Mouse (Mus musculus): Measurements from ENCODE around the gene Olfr1098. TPM values are rescaled to one million over a fixed set of nuclear protein-coding genes. Genes with fewer than 3 reads are reported as not detected.

The Olfr1098 gene
- not detected in 2 replicates for polyA plus RNA-seq (2014; fragmentation: Nextera tagmentation; extraction: Ambion mirVana)

DNA sequence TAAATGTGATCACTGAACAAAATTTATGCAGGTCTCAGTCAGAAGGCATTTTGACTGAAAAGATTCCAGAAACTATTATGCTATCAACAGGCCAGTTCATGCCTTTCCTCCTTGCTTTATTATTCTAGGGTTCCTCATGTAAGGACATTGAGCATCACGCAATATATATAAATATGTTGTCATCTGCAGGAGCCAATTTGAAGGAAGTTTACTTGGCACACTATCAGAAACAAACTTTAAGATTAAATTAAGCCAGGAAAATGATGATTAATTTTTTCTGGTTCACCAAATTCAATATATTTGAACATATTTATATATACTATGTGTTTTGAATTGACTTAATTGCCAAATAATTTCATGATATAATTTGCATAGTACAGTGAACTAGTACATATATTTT, at the start of gene Olfr1098:
TSS of gene Olfr1098 (minus strand) at position 101 of the 400 bp plus-strand sequence.
- H3K27ac ChIP-seq (ENCODE audit: low read depth, low read length), result no peak within 1 kb of the TSS
- H3K9ac ChIP-seq (replicated peaks; ENCODE audit: low read depth, low read length), result no peak within 1 kb of the TSS
- H3K4me3 ChIP-seq (ENCODE audit: low read depth, low read length), result no peak within 1 kb of the TSS
- H3K9me3 ChIP-seq (ENCODE audit: control insufficient read depth, low read length), result no peaks in the 10 kb centered on the region
- H3K4me1 ChIP-seq (ENCODE audit: control insufficient read depth, insufficient read depth, low read length), result no peaks in the 10 kb centered on the region
- H3K4me2 ChIP-seq (ENCODE audit: low read depth, low read length), result no peak within 1 kb of the TSS
- H3K36me3 ChIP-seq (ENCODE audit: control insufficient read depth, insufficient read depth, low read length), result no peaks in the 10 kb centered on the region
- H3K27me3 ChIP-seq (ENCODE audit: control insufficient read depth, insufficient read depth, low read length), result no peaks in the 10 kb centered on the region
- ATAC-seq (ENCODE audit: low read depth), result no peak
- WGBS, result 88% methylated on average over 1 of the region's 1 CpGs

DNA sequence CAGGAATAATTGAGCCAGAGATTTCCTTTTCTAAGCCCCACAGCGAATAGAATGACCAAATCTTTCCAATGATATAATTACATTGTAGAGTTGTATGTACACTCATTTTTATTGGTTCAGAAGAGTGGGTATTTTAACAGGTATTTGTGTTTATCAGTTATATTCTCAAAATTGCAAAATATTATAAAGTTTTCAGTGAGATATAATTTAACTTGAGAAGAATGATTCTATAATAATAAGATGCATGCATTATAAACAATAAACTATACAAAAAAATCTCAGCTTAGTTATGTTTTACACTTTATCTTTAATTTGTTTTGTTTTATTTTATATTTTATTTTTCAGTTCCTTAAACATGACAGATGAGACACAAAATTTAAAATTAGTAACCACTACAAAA, 36.2 kb upstream of the Olfr1098 start, which contains the start of gene Olfr1099:
TSS of gene Olfr1099 (minus strand) at position 101 of the 400 bp plus-strand sequence.
- Histone ChIP-seq H3K9ac (replicated peaks; ENCODE audit: low read depth, low read length) (no peak within 1 kb of the TSS), H3K4me1 (ENCODE audit: control insufficient read depth, insufficient read depth, low read length) (no peaks in the 10 kb centered on the region), H3K9me3 (ENCODE audit: control insufficient read depth, low read length) (no peaks in the 10 kb centered on the region), H3K27ac (ENCODE audit: low read depth, low read length) (no peak within 1 kb of the TSS), H3K4me3 (ENCODE audit: low read depth, low read length) (no peak within 1 kb of the TSS), H3K27me3 (ENCODE audit: control insufficient read depth, insufficient read depth, low read length) (no peaks in the 10 kb centered on the region), H3K4me2 (ENCODE audit: low read depth, low read length) (no peak within 1 kb of the TSS), H3K36me3 (ENCODE audit: control insufficient read depth, insufficient read depth, low read length) (no peaks in the 10 kb centered on the region)
- 91% methylated on average over 1 of the region's 1 CpGs for WGBS
- ATAC-seq (ENCODE audit: low read depth), result no peak

DNA sequence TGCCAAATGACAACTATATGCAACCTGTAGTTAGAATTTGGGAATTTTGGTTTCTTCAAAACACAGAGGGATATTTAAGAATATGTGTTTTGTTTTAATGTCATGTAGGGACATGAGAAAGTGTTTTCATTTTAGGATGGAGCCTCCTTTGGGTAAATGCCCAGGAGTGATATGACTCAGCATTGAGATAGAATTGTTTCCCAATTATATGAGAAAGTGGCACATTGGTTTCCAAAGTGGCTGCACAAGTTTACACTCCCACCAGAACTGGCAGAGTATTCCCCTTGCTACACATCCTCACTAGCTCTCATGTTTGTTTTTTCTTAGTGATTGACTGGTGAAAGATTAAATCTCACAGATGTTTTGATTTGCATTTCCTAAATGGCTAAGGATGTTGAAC, 2.2 kb upstream of the Olfr1098 start:
- Histone ChIP-seq H3K4me1 (ENCODE audit: control insufficient read depth, insufficient read depth, low read length) (no peaks in the 10 kb centered on the region), H3K27ac (ENCODE audit: low read depth, low read length) (no peak overlapping the region), H3K9me3 (ENCODE audit: control insufficient read depth, low read length) (no peaks in the 10 kb centered on the region), H3K4me3 (ENCODE audit: low read depth, low read length) (no peak overlapping the region), H3K9ac (replicated peaks; ENCODE audit: low read depth, low read length) (no peak overlapping the region), H3K4me2 (ENCODE audit: low read depth, low read length) (no peak overlapping the region), H3K27me3 (ENCODE audit: control insufficient read depth, insufficient read depth, low read length) (no peaks in the 10 kb centered on the region), H3K36me3 (ENCODE audit: control insufficient read depth, insufficient read depth, low read length) (no peaks in the 10 kb centered on the region)
- no peak for ATAC-seq (ENCODE audit: low read depth)

DNA sequence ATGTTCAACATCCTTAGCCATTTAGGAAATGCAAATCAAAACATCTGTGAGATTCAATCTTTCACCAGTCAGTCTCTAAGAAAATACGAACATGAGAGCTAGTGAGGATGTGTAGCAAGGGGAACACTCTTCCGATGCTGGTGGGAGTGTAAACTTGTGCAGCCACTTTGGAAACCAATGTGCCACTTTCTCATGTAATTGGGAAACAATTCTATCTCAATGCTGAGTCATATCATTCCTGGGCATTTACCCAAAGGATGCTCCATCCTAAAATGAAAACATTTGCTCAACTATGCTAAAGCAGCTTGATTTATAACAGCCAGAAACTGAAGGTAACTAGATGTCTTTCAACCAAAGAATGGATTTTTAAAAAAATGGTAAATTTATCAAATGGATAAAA, 18.7 kb downstream of the Olfr1098 start:
- no peak overlapping the region for H3K9ac ChIP-seq (replicated peaks; ENCODE audit: low read depth, low read length)
- H3K9me3 ChIP-seq (ENCODE audit: control insufficient read depth, low read length), result no peaks in the 10 kb centered on the region
- H3K27ac ChIP-seq (ENCODE audit: low read depth, low read length), result no peak overlapping the region
- H3K4me2 ChIP-seq (ENCODE audit: low read depth, low read length), result no peak overlapping the region
- H3K27me3 ChIP-seq (ENCODE audit: control insufficient read depth, insufficient read depth, low read length), result no peaks in the 10 kb centered on the region
- no peak overlapping the region for H3K4me3 ChIP-seq (ENCODE audit: low read depth, low read length)
- no peak for ATAC-seq (ENCODE audit: low read depth)
- no peaks in the 10 kb centered on the region for H3K4me1 ChIP-seq (ENCODE audit: control insufficient read depth, insufficient read depth, low read length)
- H3K36me3 ChIP-seq (ENCODE audit: control insufficient read depth, insufficient read depth, low read length), result no peaks in the 10 kb centered on the region
- 86% methylated on average over 2 of the region's 2 CpGs for WGBS

DNA sequence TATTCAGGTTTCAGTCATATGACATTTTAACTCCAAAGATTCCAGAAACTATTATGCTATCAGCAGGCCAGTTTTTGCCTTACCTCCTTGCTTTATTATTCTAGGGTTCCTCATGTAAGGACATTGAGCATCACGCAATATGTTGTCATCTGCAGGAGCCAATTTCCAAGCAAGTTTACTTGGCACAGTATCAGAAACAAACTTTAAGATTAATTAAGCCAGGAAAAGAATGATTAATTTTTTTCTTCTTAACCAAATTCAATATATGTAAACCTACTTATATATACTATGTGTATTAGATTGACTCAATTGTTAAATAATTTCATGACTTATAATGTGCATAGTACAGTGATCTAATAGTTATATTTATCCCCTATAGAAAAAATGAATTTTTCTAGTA, 32.2 kb downstream of the Olfr1098 start, which contains the start of gene Olfr1097:
TSS of gene Olfr1097 (minus strand) at position 101 of the 400 bp plus-strand sequence.
- no peak within 1 kb of the TSS for H3K4me3 ChIP-seq (ENCODE audit: low read depth, low read length)
- no peaks in the 10 kb centered on the region for H3K4me1 ChIP-seq (ENCODE audit: control insufficient read depth, insufficient read depth, low read length)
- H3K27ac ChIP-seq (ENCODE audit: low read depth, low read length), result no peak within 1 kb of the TSS
- no peak within 1 kb of the TSS for H3K4me2 ChIP-seq (ENCODE audit: low read depth, low read length)
- H3K36me3 ChIP-seq (ENCODE audit: control insufficient read depth, insufficient read depth, low read length), result no peaks in the 10 kb centered on the region
- 92% methylated on average over 1 of the region's 1 CpGs for WGBS
- H3K9ac ChIP-seq (replicated peaks; ENCODE audit: low read depth, low read length), result no peak within 1 kb of the TSS
- H3K9me3 ChIP-seq (ENCODE audit: control insufficient read depth, low read length), result no peaks in the 10 kb centered on the region
- ATAC-seq (ENCODE audit: low read depth), result no peak
- H3K27me3 ChIP-seq (ENCODE audit: control insufficient read depth, insufficient read depth, low read length), result no peaks in the 10 kb centered on the region

DNA sequence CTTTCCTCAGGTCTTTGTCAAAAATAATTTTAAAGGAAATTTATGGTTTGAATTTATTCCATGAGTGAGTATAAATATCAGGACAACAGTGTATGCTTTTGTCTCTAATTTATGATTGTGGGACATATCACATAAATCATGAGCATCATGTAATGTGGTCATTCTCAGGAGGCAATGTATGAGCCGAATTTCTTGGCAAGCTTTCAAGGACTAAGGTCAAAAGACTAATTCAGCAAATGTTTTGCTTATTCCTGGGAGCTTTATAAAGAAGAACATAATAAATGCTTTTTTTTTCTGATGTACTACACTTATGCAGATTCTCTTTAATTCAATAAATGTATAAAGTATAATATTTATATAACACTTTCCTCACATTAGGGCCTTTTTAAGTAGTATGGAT, 49.6 kb downstream of the Olfr1098 start, which contains the start of gene Gm13723:
TSS of gene Gm13723 (minus strand) at position 101 of the 400 bp plus-strand sequence.
- Histone ChIP-seq H3K27me3 (ENCODE audit: control insufficient read depth, insufficient read depth, low read length) (no peaks in the 10 kb centered on the region), H3K4me1 (ENCODE audit: control insufficient read depth, insufficient read depth, low read length) (no peaks in the 10 kb centered on the region), H3K27ac (ENCODE audit: low read depth, low read length) (no peak within 1 kb of the TSS), H3K4me2 (ENCODE audit: low read depth, low read length) (no peak within 1 kb of the TSS), H3K4me3 (ENCODE audit: low read depth, low read length) (no peak within 1 kb of the TSS), H3K36me3 (ENCODE audit: control insufficient read depth, insufficient read depth, low read length) (no peaks in the 10 kb centered on the region), H3K9ac (replicated peaks; ENCODE audit: low read depth, low read length) (no peak within 1 kb of the TSS), H3K9me3 (ENCODE audit: control insufficient read depth, low read length) (0 out of 2 replicates have a peak, but pooled peaks cover 2% of the 10 kb centered on the region)
- 59% methylated on average over 1 of the region's 1 CpGs for whole genome bisulfite sequencing
- no peak for ATAC-seq (ENCODE audit: low read depth)

Other genes starting within 250 kb of the Olfr1098 start
- gene Olfr1086, start 244.5 kb downstream of the Olfr1098 start, polyA plus RNA-seq (2014; fragmentation: Nextera tagmentation; extraction: Ambion mirVana), result not detected in 2 replicates
- not detected in 2 replicates for gene Olfr1087, start 226.2 kb downstream of the Olfr1098 start, polyA plus RNA-seq (2014; fragmentation: Nextera tagmentation; extraction: Ambion mirVana)
- not detected in 2 replicates for gene Olfr1089, start 190.8 kb downstream of the Olfr1098 start, polyA plus RNA-seq (2014; fragmentation: Nextera tagmentation; extraction: Ambion mirVana)
- not detected in 2 replicates for gene Olfr1090, start 165.6 kb downstream of the Olfr1098 start, polyA plus RNA-seq (2014; fragmentation: Nextera tagmentation; extraction: Ambion mirVana)
- gene Olfr1093, start 142.1 kb downstream of the Olfr1098 start, polyA plus RNA-seq (2014; fragmentation: Nextera tagmentation; extraction: Ambion mirVana), result not detected in 2 replicates
- gene Olfr141, start 114.5 kb downstream of the Olfr1098 start, polyA plus RNA-seq (2014; fragmentation: Nextera tagmentation; extraction: Ambion mirVana), result not detected in 2 replicates
- gene Olfr1094, start 99.9 kb downstream of the Olfr1098 start, polyA plus RNA-seq (2014; fragmentation: Nextera tagmentation; extraction: Ambion mirVana), result not detected in 2 replicates
- gene Olfr1095, start 72.8 kb downstream of the Olfr1098 start, polyA plus RNA-seq (2014; fragmentation: Nextera tagmentation; extraction: Ambion mirVana), result not detected in 2 replicates
- gene Gm13723, start 49.7 kb downstream of the Olfr1098 start, polyA plus RNA-seq (2014; fragmentation: Nextera tagmentation; extraction: Ambion mirVana), result not detected in 2 replicates
- gene Olfr1097, start 32.3 kb downstream of the Olfr1098 start, polyA plus RNA-seq (2014; fragmentation: Nextera tagmentation; extraction: Ambion mirVana), result not detected in 2 replicates
- not detected in 2 replicates for gene Olfr1099, start 36.1 kb upstream of the Olfr1098 start, polyA plus RNA-seq (2014; fragmentation: Nextera tagmentation; extraction: Ambion mirVana)
- gene Olfr1100, start 55.4 kb upstream of the Olfr1098 start, polyA plus RNA-seq (2014; fragmentation: Nextera tagmentation; extraction: Ambion mirVana), result not detected in 2 replicates
- not detected in 2 replicates for gene Olfr1101, start 66.7 kb upstream of the Olfr1098 start, polyA plus RNA-seq (2014; fragmentation: Nextera tagmentation; extraction: Ambion mirVana)
- gene Olfr1102, start 73.9 kb upstream of the Olfr1098 start, polyA plus RNA-seq (2014; fragmentation: Nextera tagmentation; extraction: Ambion mirVana), result not detected in 2 replicates
- not detected in 2 replicates for gene Olfr1104, start 102.5 kb upstream of the Olfr1098 start, polyA plus RNA-seq (2014; fragmentation: Nextera tagmentation; extraction: Ambion mirVana)
- gene Olfr1105, start 112.0 kb upstream of the Olfr1098 start, polyA plus RNA-seq (2014; fragmentation: Nextera tagmentation; extraction: Ambion mirVana), result not detected in 2 replicates
- gene Olfr1106, start 127.7 kb upstream of the Olfr1098 start, polyA plus RNA-seq (2014; fragmentation: Nextera tagmentation; extraction: Ambion mirVana), result not detected in 2 replicates
- not detected in 2 replicates for gene Olfr1107, start 151.3 kb upstream of the Olfr1098 start, polyA plus RNA-seq (2014; fragmentation: Nextera tagmentation; extraction: Ambion mirVana)
- gene Olfr1109, start 171.5 kb upstream of the Olfr1098 start, polyA plus RNA-seq (2014; fragmentation: Nextera tagmentation; extraction: Ambion mirVana), result not detected in 2 replicates
- not detected in 2 replicates for gene Olfr259, start 190.0 kb upstream of the Olfr1098 start, polyA plus RNA-seq (2014; fragmentation: Nextera tagmentation; extraction: Ambion mirVana)
- gene Olfr1110, start 215.8 kb upstream of the Olfr1098 start, polyA plus RNA-seq (2014; fragmentation: Nextera tagmentation; extraction: Ambion mirVana), result not detected in 2 replicates
- gene Olfr1111, start 228.1 kb upstream of the Olfr1098 start, polyA plus RNA-seq (2014; fragmentation: Nextera tagmentation; extraction: Ambion mirVana), result not detected in 2 replicates